Mouse (Mus musculus) cerebellum, adult 2 months (tissue): ENCODE measurements around the gene Hpd. TPM values are rescaled to one million over a fixed set of nuclear protein-coding genes. Genes with fewer than 3 reads are reported as not detected.

ENCODE experiments used
- DNase-seq, 2 experiments: peaks; one replicate each; pipeline ENCODE4 v3.0.0; 2021
- H3K27ac ChIP-seq: fragments of 200-500 bp; 2 replicates; pipeline ENCODE4 v1.5.1; 2012; ENCODE audit warnings: low read length, control low read depth, inconsistent platforms; ENCODE audit not compliant: insufficient read depth
- H3K27me3 ChIP-seq: fragments of 200-500 bp; 2 replicates; pipeline ENCODE4 v1.6.1; 2012; ENCODE audit warnings: inconsistent platforms, mild to moderate bottlenecking, low read length, moderate library complexity; ENCODE audit not compliant: control insufficient read depth, insufficient read depth
- H3K4me1 ChIP-seq: fragments of 200-500 bp; 2 replicates; pipeline ENCODE4 v1.6.1; 2011; ENCODE audit warnings: low read length; ENCODE audit not compliant: control insufficient read depth, insufficient read depth
- H3K4me3 ChIP-seq: fragments of 200-500 bp; replicated peaks from 2 replicates; pipeline ENCODE3; 2011; ENCODE audit warnings: mild to moderate bottlenecking, low read depth, low read length, control low read depth; ENCODE audit not compliant: insufficient read depth
- CTCF ChIP-seq: fragments of 200-500 bp; IDR thresholded peaks from 2 replicates; pipeline ENCODE4 v1.5.1; 2011; ENCODE audit warnings: low read depth, mild to moderate bottlenecking, control low read depth, low read length, moderate library complexity, borderline replicate concordance; ENCODE audit not compliant: insufficient read depth
- POLR2A ChIP-seq: fragments of 200-500 bp; IDR thresholded peaks from 2 replicates; pipeline ENCODE4 v1.6.1; 2011; ENCODE audit warnings: low read length, control low read depth, borderline replicate concordance; ENCODE audit not compliant: insufficient read depth
- whole genome bisulfite sequencing: fragments of 180-500 bp; shearing (Covaris S2); methylation state at CpG from one replicate; pipeline ENCODE4 v1.1.7; 2018; 5-methylcytosine and 5-hydroxymethylcytosine counted together
- polyA plus RNA-seq: library from polyadenylated mRNA; depleted of rRNA; stranded (reverse); fragments of >200 nt; gene quantifications from 2 replicates; pipeline ENCODE4 v1.2.3, GENCODE M21; 2012; rRNA removed

Hpd gene
- polyA plus RNA-seq, 1 experiment, result not detected

DNA sequence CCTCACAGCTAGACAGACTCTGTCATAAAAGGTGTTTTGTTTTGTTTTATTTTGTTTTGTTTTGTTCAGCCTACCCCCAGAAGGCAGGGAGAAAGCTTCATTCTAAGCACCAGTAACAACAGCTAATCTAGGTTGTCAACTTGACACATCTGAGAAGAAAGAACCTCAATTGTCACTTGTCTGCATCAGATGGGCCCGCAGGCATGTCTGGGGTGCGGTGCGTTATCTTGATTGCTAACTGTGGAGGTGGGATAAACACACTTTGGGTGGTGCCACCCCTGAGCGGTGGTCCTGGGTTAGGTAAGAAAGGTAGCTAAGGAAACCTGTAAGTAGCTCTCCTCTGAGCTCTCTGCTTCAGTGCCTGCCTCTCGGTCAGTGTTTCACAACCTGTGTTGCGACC, 55.5 kb downstream of the Hpd start:
- WGBS, result 87% methylated on average over 6 of the region's 6 CpGs
- Histone ChIP-seq H3K27ac (no peak overlapping the region), H3K4me1 (no peaks in the 10 kb centered on the region), H3K4me3 (no peak overlapping the region), H3K27me3 (no peaks in the 10 kb centered on the region)
- no peak for TF ChIP-seq CTCF
- no peak for DNase-seq

DNA sequence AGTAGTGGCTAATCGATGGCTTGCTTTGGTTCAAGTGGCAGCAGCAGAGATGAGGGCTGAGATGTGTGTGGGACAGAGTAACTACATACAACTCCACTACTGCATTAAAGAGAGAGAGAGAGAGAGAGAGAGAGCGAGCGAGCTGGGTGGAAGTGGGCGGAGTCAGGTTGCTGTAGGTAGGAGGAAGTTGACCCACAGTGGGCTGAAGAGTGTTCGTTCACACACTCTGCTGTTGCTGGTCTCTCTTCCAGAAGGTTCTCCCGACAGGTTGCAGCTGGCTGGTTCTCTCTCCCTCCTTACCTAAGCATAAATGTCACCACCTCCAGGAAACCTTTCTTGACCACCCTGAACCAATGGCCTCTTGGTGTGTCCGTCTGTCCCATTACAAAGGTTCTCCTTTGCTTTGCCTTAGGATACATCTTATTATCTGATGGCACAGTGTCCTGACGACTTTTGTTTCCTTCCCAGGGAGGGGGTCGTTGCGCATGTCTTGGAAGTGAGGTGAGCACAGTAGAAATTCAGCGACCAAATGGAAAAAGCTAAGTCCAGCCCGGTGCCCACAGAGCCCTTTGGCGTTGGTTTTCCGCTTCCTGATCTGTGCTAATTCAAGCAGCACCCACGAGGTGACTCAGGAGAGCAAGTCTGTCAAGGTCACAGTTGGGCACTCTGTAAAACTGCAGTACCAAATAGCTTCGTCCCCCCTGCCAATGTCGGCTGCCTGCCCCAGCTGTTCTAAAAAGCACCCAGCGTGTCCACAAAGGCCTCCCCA, 56.7 kb downstream of the Hpd start:
- Histone ChIP-seq H3K4me1 (no peaks in the 10 kb centered on the region), H3K27me3 (no peaks in the 10 kb centered on the region), H3K4me3 (no peak overlapping the region), H3K27ac (no peak overlapping the region)
- DNase-seq, result no peak
- TF ChIP-seq CTCF, result no peak
- no peak for TF ChIP-seq POLR2A
- WGBS, result 71% methylated on average over 18 of the region's 18 CpGs

DNA sequence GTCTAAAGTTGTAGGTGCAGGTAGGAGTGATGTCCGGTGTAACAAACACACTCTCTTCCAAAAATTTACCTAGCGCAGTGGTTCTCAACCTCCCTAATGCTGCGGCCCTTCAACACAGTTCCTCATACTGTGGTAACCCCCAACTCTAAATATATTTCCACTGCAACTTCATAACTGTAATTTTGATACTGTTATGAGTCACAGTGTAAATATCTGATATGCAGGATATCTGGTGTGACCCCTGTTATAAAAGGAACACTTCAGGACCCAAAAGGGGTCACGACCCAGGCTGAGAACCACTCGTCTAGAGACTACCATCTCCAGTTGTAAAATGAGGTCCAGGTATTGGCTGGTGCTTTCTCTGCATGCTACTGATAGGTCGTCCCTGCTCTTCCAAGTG, 57.4 kb downstream of the Hpd start:
- H3K27ac ChIP-seq, result no peak overlapping the region
- H3K27me3 ChIP-seq, result no peaks in the 10 kb centered on the region
- TF ChIP-seq CTCF (no peak), POLR2A (no peak)
- no peaks in the 10 kb centered on the region for H3K4me1 ChIP-seq
- 89% methylated on average over 6 of the region's 6 CpGs for WGBS
- no peak overlapping the region for H3K4me3 ChIP-seq
- no peak for DNase-seq

DNA sequence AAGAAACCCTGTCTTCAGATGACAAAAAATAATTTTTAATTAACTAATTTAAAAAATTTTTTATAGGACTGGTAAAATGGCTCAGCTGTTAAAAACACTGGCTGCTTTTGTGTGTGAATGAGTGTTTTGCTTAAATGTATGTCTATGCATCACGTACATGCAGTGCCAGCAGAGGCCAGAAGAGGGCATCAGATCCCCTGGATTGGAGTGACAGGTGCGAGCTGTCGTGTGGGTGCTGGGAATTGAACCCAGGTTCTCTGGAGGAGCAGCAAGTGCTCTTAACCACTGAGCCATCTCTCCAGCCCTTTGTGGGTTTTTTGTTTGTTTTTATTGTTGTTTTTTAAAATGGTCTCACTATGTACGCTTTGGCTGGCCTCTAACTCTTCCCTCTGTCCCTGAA, 60.3 kb downstream of the Hpd start:
- peak in 1 of 2 experiments; percentile 33 for DNase-seq
- 88% methylated on average over 4 of the region's 4 CpGs for WGBS
- Histone ChIP-seq H3K27me3 (no peaks in the 10 kb centered on the region), H3K4me1 (no peaks in the 10 kb centered on the region), H3K4me3 (no peak overlapping the region), H3K27ac (no peak overlapping the region)
- peak; percentile 47; the same call in 1 of the 2 replicates for TF ChIP-seq CTCF
- TF ChIP-seq POLR2A, result no peak

Other genes starting within 250 kb of the Hpd start
- 27.5 and 29.4 TPM in 2 replicates for gene Kdm2b, start 192.9 kb downstream of the Hpd start, polyA plus RNA-seq
- gene Orai1, start 167.7 kb downstream of the Hpd start, polyA plus RNA-seq, result 20.7 and 21.4 TPM in 2 replicates
- 0.23 and 0.73 TPM in 2 replicates for gene Morn3, start 135.7 kb downstream of the Hpd start, polyA plus RNA-seq
- gene Tmem120b, start 114.3 kb downstream of the Hpd start, polyA plus RNA-seq, result 21.8 and 25.3 TPM in 2 replicates
- gene Rhof, start 50.0 kb downstream of the Hpd start, polyA plus RNA-seq, result 27.0 and 32.3 TPM in 2 replicates
- 14.9 and 17.0 TPM in 2 replicates for gene Setd1b, start 40.5 kb downstream of the Hpd start, polyA plus RNA-seq
- gene Psmd9, start 13.3 kb downstream of the Hpd start, polyA plus RNA-seq, result 28.4 and 29.9 TPM in 2 replicates
- gene Wdr66, start 69.4 kb upstream of the Hpd start, polyA plus RNA-seq, result 1.3 and 1.6 TPM in 2 replicates
- gene Bcl7a, start 161.1 kb upstream of the Hpd start, polyA plus RNA-seq, result 28.9 and 29.4 TPM in 2 replicates
- 21.7 and 24.2 TPM in 2 replicates for gene Mlxip, start 212.1 kb upstream of the Hpd start, polyA plus RNA-seq